Mouse (Mus musculus): ENCODE measurements around the gene Gm17482. TPM values are rescaled to one million over a fixed set of nuclear protein-coding genes. Genes with fewer than 3 reads are reported as not detected.

Gm17482 gene
- polyA plus RNA-seq, 1 experiment from 2014 or later, result not detected

DNA sequence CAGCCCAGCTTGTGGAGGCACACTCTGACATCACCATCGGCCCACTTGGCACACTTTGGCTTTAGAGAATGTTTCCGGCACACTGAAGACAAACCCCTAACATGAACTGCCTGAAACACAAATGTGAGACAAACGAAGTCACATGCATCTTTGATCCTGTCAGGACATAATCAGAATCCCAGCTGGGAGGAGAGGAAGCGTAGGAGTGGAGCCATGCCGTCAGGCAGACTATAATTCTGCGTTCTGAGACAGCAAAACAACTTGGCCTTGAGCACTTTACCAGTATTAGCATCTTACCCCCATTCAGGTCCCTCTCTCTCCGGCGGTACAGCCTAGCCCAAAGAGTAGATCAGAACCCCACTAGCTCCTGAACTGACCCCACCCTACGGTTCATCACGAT, 46.2 kb downstream of the Gm17482 start:
- Histone ChIP-seq H3K27ac (replicated peaks) (no peak overlapping the region), H3K27me3 (no peaks in the 10 kb centered on the region), H3K4me2 (no peak overlapping the region), H3K9ac (no peak overlapping the region), H3K36me3 (replicated peaks) (no peaks in the 10 kb centered on the region), H3K4me3 (replicated peaks) (no peak overlapping the region), H3K4me1 (replicated peaks) (no peaks in the 10 kb centered on the region), H3K9me3 (replicated peaks) (no peaks in the 10 kb centered on the region)
- WGBS (ENCODE audit: insufficient replicate concordance), result 65% methylated on average over 10 of the region's 10 CpGs
- ATAC-seq (ENCODE audit: insufficient read depth), result no peak

DNA sequence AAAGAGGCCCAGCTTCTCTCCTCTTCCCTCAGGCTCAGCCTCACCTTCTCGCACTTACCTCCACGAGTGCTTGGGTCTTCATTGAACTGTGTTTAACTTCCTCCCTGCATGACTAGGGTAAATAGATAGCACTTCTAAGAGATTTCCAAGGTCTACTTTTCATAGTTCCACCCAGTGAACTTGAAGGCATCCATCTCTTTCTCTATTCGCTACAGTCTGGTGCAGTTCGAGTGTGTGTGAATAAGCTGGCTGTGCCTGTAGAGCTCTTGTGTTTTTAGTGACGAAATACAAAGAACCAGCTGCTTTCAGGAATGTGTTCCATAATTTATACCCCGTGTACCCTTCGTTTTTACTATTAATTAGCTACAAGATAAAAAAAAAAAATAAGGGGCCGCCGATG, 47.6 kb downstream of the Gm17482 start:
- Histone ChIP-seq H3K36me3 (replicated peaks) (no peaks in the 10 kb centered on the region), H3K27me3 (no peaks in the 10 kb centered on the region), H3K4me1 (replicated peaks) (no peaks in the 10 kb centered on the region), H3K9me3 (replicated peaks) (no peaks in the 10 kb centered on the region), H3K27ac (replicated peaks) (no peak overlapping the region), H3K4me2 (no peak overlapping the region), H3K9ac (no peak overlapping the region), H3K4me3 (replicated peaks) (no peak overlapping the region)
- no peak for ATAC-seq (ENCODE audit: insufficient read depth)
- 68% methylated on average over 9 of the region's 9 CpGs for WGBS (ENCODE audit: insufficient replicate concordance)

DNA sequence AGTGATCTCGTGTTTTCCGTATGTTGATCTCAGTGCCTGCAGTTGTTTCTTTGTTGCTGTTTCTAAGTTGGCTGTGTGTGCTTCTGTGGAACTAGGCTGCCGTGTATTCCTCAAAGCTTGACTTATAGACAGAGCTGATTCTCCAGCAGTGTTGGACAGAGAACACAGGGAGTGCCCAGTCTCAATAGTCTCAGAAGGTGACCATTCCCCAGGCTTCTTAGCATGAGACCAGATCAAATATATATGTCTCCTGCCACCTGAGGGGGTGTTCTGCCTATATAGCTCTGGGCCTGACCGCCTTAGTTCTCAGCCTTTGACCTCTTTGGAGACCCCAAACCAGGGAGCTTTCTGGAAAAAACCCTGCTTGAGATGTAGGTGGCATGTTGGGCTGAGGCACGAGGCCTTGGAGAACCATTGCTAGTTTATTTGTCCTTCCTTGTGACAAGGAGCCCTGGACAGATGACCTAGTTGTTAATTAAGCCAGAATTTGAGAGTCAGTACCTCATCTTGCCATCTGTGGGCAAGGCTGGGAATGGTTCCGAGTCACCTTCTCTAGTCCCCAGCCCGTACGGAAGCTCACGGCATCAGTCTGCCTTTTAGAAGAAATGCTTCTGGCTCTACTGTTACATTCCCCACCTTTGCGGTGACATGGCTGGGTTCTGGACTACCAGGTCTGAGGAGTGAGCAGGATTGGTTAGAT, 48.1 kb downstream of the Gm17482 start:
- Histone ChIP-seq H3K4me2 (no peak overlapping the region), H3K9me3 (replicated peaks) (no peaks in the 10 kb centered on the region), H3K27ac (replicated peaks) (no peak overlapping the region), H3K36me3 (replicated peaks) (no peaks in the 10 kb centered on the region), H3K4me1 (replicated peaks) (no peaks in the 10 kb centered on the region), H3K27me3 (no peaks in the 10 kb centered on the region), H3K9ac (no peak overlapping the region), H3K4me3 (replicated peaks) (no peak overlapping the region)
- 70% methylated on average over 10 of the region's 10 CpGs for WGBS (ENCODE audit: insufficient replicate concordance)
- ATAC-seq (ENCODE audit: insufficient read depth), result no peak

DNA sequence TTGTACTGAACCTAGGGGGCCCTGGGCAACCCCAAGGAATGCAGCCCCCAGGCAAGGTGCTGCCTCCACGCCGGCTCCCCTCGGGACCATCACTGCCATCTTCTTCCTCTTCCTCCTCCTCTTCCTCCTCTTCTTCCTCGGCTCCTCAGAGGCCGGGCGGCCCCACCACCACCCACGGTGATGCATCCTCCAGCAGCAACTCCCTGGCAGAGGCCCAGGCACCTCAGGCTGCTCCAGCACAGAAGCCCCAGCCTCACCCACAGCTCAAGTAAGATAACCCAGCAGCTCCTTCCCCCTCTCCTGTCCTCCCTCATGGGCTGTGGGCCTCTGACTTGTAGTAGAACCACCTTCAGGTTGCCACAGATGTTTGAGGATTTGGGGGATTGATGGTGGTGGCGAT, 50.9 kb downstream of the Gm17482 start:
- no peak overlapping the region for H3K9ac ChIP-seq
- no peaks in the 10 kb centered on the region for H3K27me3 ChIP-seq
- no peak overlapping the region for H3K4me2 ChIP-seq
- no peak for ATAC-seq (ENCODE audit: insufficient read depth)
- H3K4me3 ChIP-seq (replicated peaks), result no peak overlapping the region
- H3K27ac ChIP-seq (replicated peaks), result no peak overlapping the region
- H3K9me3 ChIP-seq (replicated peaks), result no peaks in the 10 kb centered on the region
- 56% methylated on average over 8 of the region's 8 CpGs for WGBS (ENCODE audit: insufficient replicate concordance)
- H3K36me3 ChIP-seq (replicated peaks), result no peaks in the 10 kb centered on the region
- no peaks in the 10 kb centered on the region for H3K4me1 ChIP-seq (replicated peaks)

DNA sequence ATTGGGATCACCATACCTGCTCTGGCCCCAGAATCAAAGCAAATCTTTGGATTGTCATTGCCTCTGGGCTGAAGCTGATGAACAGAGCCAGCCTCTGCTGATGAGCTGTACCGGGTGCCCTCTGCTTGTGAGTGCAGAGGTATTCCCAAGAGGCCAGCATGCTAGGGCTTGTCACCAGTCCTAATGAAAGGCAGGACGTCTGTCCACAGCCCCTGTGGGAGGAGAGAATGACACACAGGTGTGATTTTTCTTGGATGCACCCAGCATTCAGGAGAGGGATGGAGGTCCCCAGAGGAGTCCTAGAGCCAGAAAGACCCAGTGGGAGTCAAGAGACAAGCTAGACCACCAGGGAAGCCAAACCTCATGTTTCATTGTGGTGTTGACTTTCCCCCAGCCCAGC, 52.5 kb downstream of the Gm17482 start:
- WGBS (ENCODE audit: insufficient replicate concordance), result 56% methylated on average over 2 of the region's 2 CpGs
- no peak for ATAC-seq (ENCODE audit: insufficient read depth)
- H3K9ac ChIP-seq, result no peak overlapping the region

DNA sequence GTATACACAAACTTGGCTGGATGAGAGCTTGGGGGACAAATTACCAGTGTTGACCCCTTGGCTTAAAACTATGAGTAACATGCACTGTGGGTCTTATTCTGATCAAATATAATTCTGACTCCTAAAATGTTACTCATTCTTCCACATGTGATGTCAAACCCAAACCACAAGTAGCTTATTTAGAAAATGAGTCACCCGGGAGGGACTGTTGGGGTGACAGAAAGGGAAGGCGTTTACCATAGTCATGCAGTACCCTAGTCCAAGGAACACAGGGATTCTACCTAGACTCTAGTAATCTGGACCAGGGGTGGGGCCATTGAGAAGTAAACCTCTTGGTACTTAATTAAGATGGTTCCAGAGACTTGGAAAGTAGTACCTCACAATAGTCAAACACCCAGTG, 57.0 kb downstream of the Gm17482 start:
- no peak overlapping the region for H3K4me2 ChIP-seq
- 55% methylated on average over 2 of the region's 2 CpGs for WGBS (ENCODE audit: insufficient replicate concordance)
- H3K9ac ChIP-seq, result no peak overlapping the region
- H3K4me3 ChIP-seq (replicated peaks), result no peak overlapping the region
- H3K36me3 ChIP-seq (replicated peaks), result no peaks in the 10 kb centered on the region
- H3K27ac ChIP-seq (replicated peaks), result no peak overlapping the region
- H3K27me3 ChIP-seq, result no peaks in the 10 kb centered on the region
- H3K4me1 ChIP-seq (replicated peaks), result no peaks in the 10 kb centered on the region
- H3K9me3 ChIP-seq (replicated peaks), result no peaks in the 10 kb centered on the region
- ATAC-seq (ENCODE audit: insufficient read depth), result no peak

More for the DNA sequence above, 52.5 kb downstream of the Gm17482 start:
- Histone ChIP-seq H3K27ac (replicated peaks) (no peak overlapping the region), H3K4me1 (replicated peaks) (no peaks in the 10 kb centered on the region), H3K4me2 (no peak overlapping the region), H3K27me3 (no peaks in the 10 kb centered on the region), H3K4me3 (replicated peaks) (no peak overlapping the region), H3K9me3 (replicated peaks) (no peaks in the 10 kb centered on the region), H3K36me3 (replicated peaks) (no peaks in the 10 kb centered on the region)

DNA sequence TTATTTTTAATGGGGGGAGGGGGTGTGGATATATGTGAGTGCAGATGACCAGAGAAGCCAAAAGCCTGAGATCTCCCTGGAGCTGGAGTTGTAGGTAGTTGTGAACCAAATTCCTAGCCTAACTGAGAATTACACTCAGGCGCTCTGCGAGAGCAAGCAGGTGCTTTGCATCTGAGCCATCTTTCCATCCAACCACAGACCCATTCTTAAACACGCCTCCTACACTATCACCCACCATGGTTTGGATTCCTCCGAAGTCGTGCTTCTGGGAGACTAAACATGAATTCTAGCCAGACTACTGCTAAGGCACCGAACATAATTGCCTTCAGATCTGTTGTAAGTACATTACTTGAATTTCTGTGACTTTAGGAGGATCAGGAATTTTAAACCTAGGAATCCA, 59.3 kb downstream of the Gm17482 start:
- no peak overlapping the region for H3K4me3 ChIP-seq (replicated peaks)
- H3K9ac ChIP-seq, result no peak overlapping the region
- H3K4me2 ChIP-seq, result no peak overlapping the region
- no peaks in the 10 kb centered on the region for H3K9me3 ChIP-seq (replicated peaks)
- H3K27ac ChIP-seq (replicated peaks), result no peak overlapping the region
- 65% methylated on average over 6 of the region's 6 CpGs for WGBS (ENCODE audit: insufficient replicate concordance)
- ATAC-seq (ENCODE audit: insufficient read depth), result no peak
- no peaks in the 10 kb centered on the region for H3K36me3 ChIP-seq (replicated peaks)
- H3K4me1 ChIP-seq (replicated peaks), result no peaks in the 10 kb centered on the region
- H3K27me3 ChIP-seq, result no peaks in the 10 kb centered on the region

DNA sequence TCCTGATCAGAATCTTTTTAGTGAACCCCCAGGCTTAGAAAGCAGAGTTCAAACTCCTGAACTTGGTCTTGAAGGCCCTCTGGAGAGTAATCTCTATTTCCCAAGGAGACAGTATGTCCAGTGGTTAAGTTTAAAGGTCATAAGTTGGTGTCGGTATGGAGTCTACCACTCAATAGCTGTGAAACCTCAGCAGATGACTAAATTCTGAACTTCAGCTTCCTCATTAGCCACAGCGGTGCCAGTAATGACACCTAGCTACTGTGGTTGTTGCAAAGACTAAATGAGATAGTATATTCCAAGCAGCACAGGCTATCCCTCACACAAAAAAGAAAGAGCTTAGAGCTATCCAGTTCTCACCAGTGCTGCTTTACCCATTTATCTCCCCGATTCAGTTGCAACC, 61.1 kb downstream of the Gm17482 start:
- no peak overlapping the region for H3K9ac ChIP-seq
- H3K36me3 ChIP-seq (replicated peaks), result no peaks in the 10 kb centered on the region
- no peaks in the 10 kb centered on the region for H3K9me3 ChIP-seq (replicated peaks)
- ATAC-seq (ENCODE audit: insufficient read depth), result no peak
- H3K27me3 ChIP-seq, result no peaks in the 10 kb centered on the region
- no peak overlapping the region for H3K27ac ChIP-seq (replicated peaks)
- no peak overlapping the region for H3K4me2 ChIP-seq
- H3K4me1 ChIP-seq (replicated peaks), result no peaks in the 10 kb centered on the region
- H3K4me3 ChIP-seq (replicated peaks), result no peak overlapping the region
- 65% methylated on average over 3 of the region's 3 CpGs for WGBS (ENCODE audit: insufficient replicate concordance)

DNA sequence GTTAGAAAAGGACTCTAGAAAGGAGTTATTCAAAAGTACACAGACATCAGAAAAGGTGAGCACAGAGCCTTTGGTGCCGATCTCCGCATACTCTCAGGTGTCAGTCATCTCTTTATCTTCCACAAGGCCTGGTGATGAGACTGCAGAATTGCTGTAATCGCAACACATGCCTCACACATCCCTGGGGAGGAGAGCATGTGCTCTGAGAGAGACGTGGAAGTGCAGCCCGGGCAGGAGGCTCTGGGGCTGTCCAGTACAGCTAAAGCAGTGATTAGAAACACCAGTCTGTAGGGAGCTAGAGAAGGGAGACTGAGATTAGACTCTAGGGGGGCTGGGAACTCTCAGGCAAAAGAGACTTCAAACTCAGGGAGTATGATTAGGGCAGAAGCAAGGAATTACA, 63.4 kb downstream of the Gm17482 start:
- H3K4me3 ChIP-seq (replicated peaks), result no peak overlapping the region
- H3K9ac ChIP-seq, result no peak overlapping the region
- H3K4me1 ChIP-seq (replicated peaks), result no peaks in the 10 kb centered on the region
- no peaks in the 10 kb centered on the region for H3K36me3 ChIP-seq (replicated peaks)
- no peaks in the 10 kb centered on the region for H3K9me3 ChIP-seq (replicated peaks)
- no peak overlapping the region for H3K4me2 ChIP-seq
- H3K27ac ChIP-seq (replicated peaks), result no peak overlapping the region
- H3K27me3 ChIP-seq, result no peaks in the 10 kb centered on the region
- WGBS (ENCODE audit: insufficient replicate concordance), result 46% methylated on average over 5 of the region's 5 CpGs
- ATAC-seq (ENCODE audit: insufficient read depth), result no peak

DNA sequence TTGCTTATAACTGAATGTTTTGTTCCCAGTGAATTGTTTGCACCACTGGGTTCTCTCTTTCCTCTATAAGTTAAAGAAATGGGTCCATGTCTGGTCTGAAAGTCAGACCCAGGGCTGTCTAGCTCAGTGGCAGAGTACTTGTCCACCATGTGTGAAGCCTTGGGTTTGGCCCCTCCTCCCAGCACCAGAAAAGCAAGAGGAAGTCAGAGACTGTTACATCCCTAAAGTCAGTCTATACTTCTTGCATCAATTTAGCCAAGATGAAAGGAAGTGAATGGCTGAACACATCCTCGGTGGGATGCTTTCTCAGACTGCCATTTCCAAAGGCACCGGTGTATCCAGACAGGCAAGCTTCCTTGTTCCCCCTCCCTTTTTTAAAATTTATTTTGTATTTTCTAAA, 63.9 kb downstream of the Gm17482 start:
- Histone ChIP-seq H3K27me3 (no peaks in the 10 kb centered on the region), H3K4me2 (no peak overlapping the region), H3K27ac (replicated peaks) (no peak overlapping the region), H3K9ac (no peak overlapping the region), H3K4me1 (replicated peaks) (no peaks in the 10 kb centered on the region), H3K36me3 (replicated peaks) (no peaks in the 10 kb centered on the region), H3K4me3 (replicated peaks) (no peak overlapping the region), H3K9me3 (replicated peaks) (no peaks in the 10 kb centered on the region)
- WGBS (ENCODE audit: insufficient replicate concordance), result 59% methylated on average over 2 of the region's 2 CpGs
- ATAC-seq (ENCODE audit: insufficient read depth), result no peak

DNA sequence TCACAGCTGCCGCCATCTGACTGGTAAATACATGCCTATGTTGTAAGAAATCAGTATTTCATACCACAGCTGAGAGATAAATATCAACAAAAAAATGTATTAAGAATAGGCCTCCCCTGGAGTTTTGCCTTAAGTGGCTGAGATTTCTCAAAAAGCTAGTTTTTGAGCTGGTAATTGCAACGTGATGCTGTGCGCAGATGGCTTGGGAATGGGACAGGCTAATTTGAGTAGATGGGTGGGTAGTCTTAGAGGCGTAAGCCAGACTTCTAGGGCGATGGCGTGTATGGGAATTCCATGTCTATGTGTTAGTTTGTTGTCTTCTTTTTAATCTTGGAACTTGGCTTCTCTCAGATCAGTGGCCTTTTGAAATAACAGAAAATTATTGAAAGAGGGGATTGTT, 64.7 kb downstream of the Gm17482 start:
- no peaks in the 10 kb centered on the region for H3K27me3 ChIP-seq
- 71% methylated on average over 6 of the region's 6 CpGs for WGBS (ENCODE audit: insufficient replicate concordance)
- ATAC-seq (ENCODE audit: insufficient read depth), result no peak
- no peak overlapping the region for H3K4me2 ChIP-seq
- H3K4me3 ChIP-seq (replicated peaks), result no peak overlapping the region
- H3K27ac ChIP-seq (replicated peaks), result no peak overlapping the region
- H3K4me1 ChIP-seq (replicated peaks), result no peaks in the 10 kb centered on the region
- H3K36me3 ChIP-seq (replicated peaks), result no peaks in the 10 kb centered on the region
- no peaks in the 10 kb centered on the region for H3K9me3 ChIP-seq (replicated peaks)
- no peak overlapping the region for H3K9ac ChIP-seq

DNA sequence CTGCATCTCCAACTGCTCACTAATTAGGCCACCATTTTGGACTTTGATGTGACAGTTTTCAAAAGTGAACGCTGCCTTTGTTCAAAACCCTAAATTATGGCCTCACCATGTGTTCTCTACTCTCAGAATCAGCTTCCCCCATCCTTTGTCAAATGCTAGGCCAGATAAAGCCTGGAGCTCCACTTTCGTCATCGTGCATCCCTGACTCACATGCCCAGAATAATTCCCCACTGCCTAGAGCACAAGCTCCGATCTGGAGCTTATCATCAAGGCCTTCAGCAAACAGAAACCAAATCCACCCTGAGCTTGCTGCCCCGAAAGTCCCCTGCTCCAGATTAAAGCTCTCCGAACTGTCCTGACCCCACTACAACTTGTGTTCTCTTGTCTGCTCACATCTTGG, 65.5 kb downstream of the Gm17482 start:
- H3K9me3 ChIP-seq (replicated peaks), result no peaks in the 10 kb centered on the region
- no peak for ATAC-seq (ENCODE audit: insufficient read depth)
- no peak overlapping the region for H3K4me2 ChIP-seq
- H3K27me3 ChIP-seq, result no peaks in the 10 kb centered on the region
- no peak overlapping the region for H3K9ac ChIP-seq
- H3K36me3 ChIP-seq (replicated peaks), result no peaks in the 10 kb centered on the region
- 53% methylated on average over 6 of the region's 6 CpGs for WGBS (ENCODE audit: insufficient replicate concordance)
- H3K4me3 ChIP-seq (replicated peaks), result no peak overlapping the region
- no peaks in the 10 kb centered on the region for H3K4me1 ChIP-seq (replicated peaks)
- no peak overlapping the region for H3K27ac ChIP-seq (replicated peaks)

Measured in liver, embryonic 15.5 days (tissue).